Mouse (Mus musculus) midbrain, embryonic 15.5 days (tissue): ENCODE measurements around the gene Dclre1b. TPM values are rescaled to one million over a fixed set of nuclear protein-coding genes. Genes with fewer than 3 reads are reported as not detected.
"Not testable (repeated sequence)": the region's sequence is repeated elsewhere in the genome, so short reads cannot be mapped to it uniquely, and the experiment has no call there.

Source experiments
- ATAC-seq: fragments of 200-750 bp; cut with Nextera tagmentation; replicated peaks from 2 replicates; pipeline ENCODE4 v1.8.0; 2017; ENCODE audit warnings: moderate TSS enrichment
- H3K27ac ChIP-seq: fragments of 300-500 bp; sonication (generic); 2 replicates; pipeline ENCODE4 v1.5.1; 2015; ENCODE audit warnings: mild to moderate bottlenecking, inconsistent platforms
- H3K27me3 ChIP-seq: fragments of 300-500 bp; sonication (generic); replicated peaks from 2 replicates; pipeline ENCODE4 v1.6.1; 2015; ENCODE audit warnings: inconsistent platforms
- H3K36me3 ChIP-seq: fragments of 300-500 bp; sonication (generic); replicated peaks from 2 replicates; pipeline ENCODE4 v1.6.1; 2015; ENCODE audit warnings: inconsistent platforms
- H3K4me1 ChIP-seq: fragments of 300-500 bp; sonication (generic); 2 replicates; pipeline ENCODE4 v1.6.1; 2015; ENCODE audit warnings: inconsistent platforms
- H3K4me2 ChIP-seq: fragments of 300-500 bp; sonication (generic); 2 replicates; pipeline ENCODE4 v1.6.1; 2015; ENCODE audit warnings: inconsistent platforms, mild to moderate bottlenecking, moderate library complexity
- H3K4me3 ChIP-seq: fragments of 300-500 bp; sonication (generic); 2 replicates; pipeline ENCODE4 v1.5.1; 2015; ENCODE audit warnings: mild to moderate bottlenecking, inconsistent platforms
- H3K9ac ChIP-seq: fragments of 300-500 bp; sonication (generic); 2 replicates; pipeline ENCODE4 v1.6.1; 2015; ENCODE audit warnings: mild to moderate bottlenecking, inconsistent platforms
- H3K9me3 ChIP-seq: fragments of 300-500 bp; sonication (generic); 2 replicates; pipeline ENCODE4 v1.6.1; 2016; ENCODE audit warnings: inconsistent platforms
- WGBS: fragments of 180-500 bp; shearing (Covaris S2); methylation state at CpG from one replicate; pipeline ENCODE4 v1.1.7; 2015; ENCODE audit warnings: mixed read lengths; 5-methylcytosine and 5-hydroxymethylcytosine counted together
- polyA plus RNA-seq: library from polyadenylated mRNA; unstranded; fragments of >200 nt; fragmentation: Nextera tagmentation; extraction: Ambion mirVana; gene quantifications from 2 replicates; pipeline ENCODE4 v1.2.1, GENCODE M21; 2015

Gene Dclre1b
- 20.4 and 24.1 TPM in 2 replicates for polyA plus RNA-seq

- H3K4me2 ChIP-seq: peak within 1 kb of the TSS; percentile 82
- peak; percentile 98 for ATAC-seq
Measured at GRCm38 (mm10) chr3:103808891-103809798, at the start of gene Dclre1b, which contains the start of the genes Ap4b1 and Gm43064. Dclre1b (minus strand) TSS chr3:103809444. Ap4b1 (plus strand) TSS chr3:103809520. Gm43064 (plus strand) TSS chr3:103809573.

GRCm38 (mm10) chr3:103857977-103858563 is 48.8 kb upstream of the Dclre1b start:
- Histone ChIP-seq H3K9me3 (no peaks in the 10 kb centered on the region), H3K4me3 (no peak overlapping the region), H3K4me2 (no peak overlapping the region), H3K9ac (no peak overlapping the region), H3K4me1 (no peaks in the 10 kb centered on the region), H3K36me3 (no peaks in the 10 kb centered on the region), H3K27ac (no peak overlapping the region), H3K27me3 (no peaks in the 10 kb centered on the region)
- 87% methylated on average over 6 of the region's 6 CpGs for WGBS
- ATAC-seq: no peak

More at GRCm38 (mm10) chr3:103808891-103809798, at the start of gene Dclre1b, which contains the start of the genes Ap4b1 and Gm43064:
- no peaks in the 10 kb centered on the region for H3K27me3 ChIP-seq
- H3K9me3 ChIP-seq: no peaks in the 10 kb centered on the region
- peak within 1 kb of the TSS; percentile 91 for H3K9ac ChIP-seq
- H3K36me3 ChIP-seq: no peaks in the 10 kb centered on the region; the same call in 1 of the 2 replicates
- WGBS: 0% methylated on average over 64 of the region's 70 CpGs
- H3K4me3 ChIP-seq: peak within 1 kb of the TSS; percentile 67
- H3K4me1 ChIP-seq: peaks cover 21% of the 10 kb centered on the region
- H3K27ac ChIP-seq: peak within 1 kb of the TSS; percentile 89

GRCm38 (mm10) chr3:103857036-103857805 is 48.0 kb upstream of the Dclre1b start:
- no peak for ATAC-seq
- Histone ChIP-seq H3K36me3 (no peaks in the 10 kb centered on the region), H3K27me3 (no peaks in the 10 kb centered on the region), H3K4me2 (no peak overlapping the region), H3K9me3 (no peaks in the 10 kb centered on the region), H3K4me1 (no peaks in the 10 kb centered on the region), H3K4me3 (no peak overlapping the region), H3K9ac (no peak overlapping the region), H3K27ac (no peak overlapping the region)
- WGBS: 93% methylated on average over 7 of the region's 7 CpGs

- no peaks in the 10 kb centered on the region for H3K4me1 ChIP-seq
- H3K36me3 ChIP-seq: no peaks in the 10 kb centered on the region
- no peak overlapping the region for H3K4me2 ChIP-seq
- no peak overlapping the region for H3K9ac ChIP-seq
- H3K4me3 ChIP-seq: no peak overlapping the region
- H3K27ac ChIP-seq: no peak overlapping the region
- WGBS: 60% methylated on average over 8 of the region's 8 CpGs
- H3K9me3 ChIP-seq: no peaks in the 10 kb centered on the region
- ATAC-seq: no peak
- H3K27me3 ChIP-seq: no peaks in the 10 kb centered on the region
Measured at GRCm38 (mm10) chr3:103853804-103854203, 44.6 kb upstream of the Dclre1b start.

- WGBS: 61% methylated on average over 3 of the region's 3 CpGs
- no peak for ATAC-seq
- Histone ChIP-seq H3K9ac (no peak overlapping the region), H3K9me3 (no peaks in the 10 kb centered on the region), H3K36me3 (no peaks in the 10 kb centered on the region), H3K27me3 (no peaks in the 10 kb centered on the region), H3K27ac (no peak overlapping the region), H3K4me1 (no peaks in the 10 kb centered on the region), H3K4me2 (no peak overlapping the region), H3K4me3 (no peak overlapping the region)
Measured at GRCm38 (mm10) chr3:103852565-103853299, 43.5 kb upstream of the Dclre1b start.

- no peak for ATAC-seq
- WGBS: 88% methylated on average over 8 of the region's 8 CpGs
- no peak overlapping the region for H3K4me2 ChIP-seq
Measured at GRCm38 (mm10) chr3:103851882-103852281, 42.6 kb upstream of the Dclre1b start.

GRCm38 (mm10) chr3:103851481-103851880 is 42.2 kb upstream of the Dclre1b start:
- Histone ChIP-seq H3K27me3 (no peaks in the 10 kb centered on the region), H3K4me1 (no peaks in the 10 kb centered on the region), H3K4me3 (no peak overlapping the region), H3K9ac (no peak overlapping the region), H3K27ac (no peak overlapping the region), H3K9me3 (no peaks in the 10 kb centered on the region), H3K36me3 (no peaks in the 10 kb centered on the region), H3K4me2 (no peak overlapping the region)
- 89% methylated on average over 6 of the region's 6 CpGs for WGBS
- ATAC-seq: no peak

More at GRCm38 (mm10) chr3:103851882-103852281, 42.6 kb upstream of the Dclre1b start:
- no peak overlapping the region for H3K4me3 ChIP-seq
- H3K9ac ChIP-seq: no peak overlapping the region
- H3K36me3 ChIP-seq: no peaks in the 10 kb centered on the region
- H3K9me3 ChIP-seq: no peaks in the 10 kb centered on the region
- no peak overlapping the region for H3K27ac ChIP-seq
- H3K27me3 ChIP-seq: no peaks in the 10 kb centered on the region
- no peaks in the 10 kb centered on the region for H3K4me1 ChIP-seq

GRCm38 (mm10) chr3:103850644-103851363 is 41.6 kb upstream of the Dclre1b start:
- no peak overlapping the region for H3K9ac ChIP-seq
- no peak overlapping the region for H3K27ac ChIP-seq
- H3K4me1 ChIP-seq: no peaks in the 10 kb centered on the region
- H3K4me2 ChIP-seq: no peak overlapping the region
- H3K4me3 ChIP-seq: no peak overlapping the region
- no peaks in the 10 kb centered on the region for H3K27me3 ChIP-seq
- H3K9me3 ChIP-seq: no peaks in the 10 kb centered on the region
- H3K36me3 ChIP-seq: no peaks in the 10 kb centered on the region
- 84% methylated on average over 9 of the region's 9 CpGs for WGBS
- no peak for ATAC-seq

- H3K9me3 ChIP-seq, H3K4me3 ChIP-seq: not testable (repeated sequence)
- 92% methylated on average over 7 of the region's 7 CpGs for WGBS
Measured at GRCm38 (mm10) chr3:103840946-103841345, 31.7 kb upstream of the Dclre1b start.

GRCm38 (mm10) chr3:103840195-103840594 is 31.0 kb upstream of the Dclre1b start:
- not testable (repeated sequence) for H3K4me2 ChIP-seq, H3K27me3 ChIP-seq, H3K4me3 ChIP-seq, ATAC-seq, H3K9me3 ChIP-seq, H3K9ac ChIP-seq, H3K4me1 ChIP-seq, H3K27ac ChIP-seq, H3K36me3 ChIP-seq
- WGBS: 73% methylated on average over 3 of the region's 3 CpGs

More at GRCm38 (mm10) chr3:103840946-103841345, 31.7 kb upstream of the Dclre1b start:
- not testable (repeated sequence) for H3K27me3 ChIP-seq, H3K36me3 ChIP-seq, H3K9ac ChIP-seq, H3K4me1 ChIP-seq, ATAC-seq, H3K4me2 ChIP-seq, H3K27ac ChIP-seq

- no peaks in the 10 kb centered on the region for H3K36me3 ChIP-seq
- no peak for ATAC-seq
- no peaks in the 10 kb centered on the region for H3K9me3 ChIP-seq
- no peaks in the 10 kb centered on the region for H3K4me1 ChIP-seq
- no peaks in the 10 kb centered on the region for H3K27me3 ChIP-seq
- H3K4me3 ChIP-seq: no peak overlapping the region
- WGBS: 96% methylated on average over 6 of the region's 6 CpGs
- no peak overlapping the region for H3K27ac ChIP-seq
- no peak overlapping the region for H3K4me2 ChIP-seq
- H3K9ac ChIP-seq: no peak overlapping the region
Measured at GRCm38 (mm10) chr3:103839711-103840110, 30.5 kb upstream of the Dclre1b start.
